Mouse (Mus musculus) CH12.LX (cell line): Measurements from ENCODE around the gene Bpifc.

Experiments
- CTCF ChIP-seq, 2 experiments: IDR thresholded peaks in 1 of 2; conservative IDR thresholded peaks in 1 of 2; 2 replicates each; pipeline ENCODE4 v1.5.1; 2011 to 2012; ENCODE audit warnings: low read depth in 2 of 2, low read length in 2 of 2, improper control_type of control experiment in 1 of 2, inconsistent platforms in 1 of 2, mild to moderate bottlenecking in 1 of 2, moderate library complexity in 1 of 2
- ELF1 ChIP-seq: IDR thresholded peaks from 2 replicates; pipeline ENCODE4 v1.6.1; 2014; ENCODE audit warnings: low read depth, mild to moderate bottlenecking, inconsistent platforms, low read length, improper control_type of control experiment
- MAX ChIP-seq: IDR thresholded peaks from 2 replicates; pipeline ENCODE4 v1.6.1; 2011; ENCODE audit warnings: low read length, improper control_type of control experiment
- POLR2A ChIP-seq: IDR thresholded peaks from 2 replicates; pipeline ENCODE4 v1.6.1; 2011; ENCODE audit warnings: low read depth, mild to moderate bottlenecking, improper control_type of control experiment, low read length
- POLR2AphosphoS2 ChIP-seq: IDR thresholded peaks from 2 replicates; pipeline ENCODE4 v1.6.1; 2011; ENCODE audit warnings: low read depth, low read length, improper control_type of control experiment
- TCF12 ChIP-seq: IDR thresholded peaks from 2 replicates; pipeline ENCODE4 v1.6.1; 2014; ENCODE audit warnings: low read depth, mild to moderate bottlenecking, inconsistent platforms, low read length, improper control_type of control experiment
- ZKSCAN1 ChIP-seq: IDR thresholded peaks from 2 replicates; pipeline ENCODE4 v1.6.1; 2012; ENCODE audit warnings: low read depth, inconsistent platforms, low read length, improper control_type of control experiment, borderline replicate concordance
- ZMIZ1 ChIP-seq: IDR thresholded peaks from 2 replicates; pipeline ENCODE4 v1.6.1; 2012; ENCODE audit warnings: low read depth, mild to moderate bottlenecking, inconsistent platforms, low read length, improper control_type of control experiment
- ZNF384 ChIP-seq: IDR thresholded peaks from 2 replicates; pipeline ENCODE4 v1.6.1; 2012; ENCODE audit warnings: low read depth, low read length, improper control_type of control experiment, inconsistent platforms

DNA sequence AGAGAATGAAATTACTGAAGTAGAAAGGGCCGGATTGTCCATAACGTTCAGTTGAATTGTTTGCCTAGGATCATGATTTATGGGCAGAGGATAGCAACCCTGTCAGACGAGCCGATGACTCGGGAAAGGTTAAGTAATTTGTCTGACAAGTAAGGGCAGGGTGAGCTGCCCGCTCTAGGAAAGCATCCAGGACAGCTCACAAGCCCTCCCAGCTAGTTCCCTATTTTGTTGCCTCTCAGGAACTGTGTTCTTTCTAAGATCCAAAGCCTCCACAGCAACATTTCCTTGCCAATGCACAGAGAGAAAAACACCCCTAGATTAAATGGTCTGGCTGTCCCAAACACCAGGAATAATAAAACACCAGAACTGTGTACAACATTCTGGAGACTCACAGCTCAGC, 1.1 kb downstream of the Bpifc start:
- no peak for TF ChIP-seq POLR2A
- TF ChIP-seq POLR2AphosphoS2: no peak
- no peak for TF ChIP-seq MAX
- TF ChIP-seq TCF12: no peak
- no peak for TF ChIP-seq CTCF (conservative IDR thresholded peaks at IDR 0.05 in 1 of 2, IDR thresholded peaks at IDR 0.05 in 1 of 2; ENCODE audit: low read depth in 2 of 2, low read length in 2 of 2)
- no peak for TF ChIP-seq ZKSCAN1
- no peak for TF ChIP-seq ELF1
- no peak for TF ChIP-seq ZMIZ1
- no peak for TF ChIP-seq ZNF384
